Mouse (Mus musculus) liver, adult 2 months (tissue): ENCODE results near the gene Myo1h. TPM values are rescaled to one million over a fixed set of nuclear protein-coding genes. Genes with fewer than 3 reads are reported as not detected.

Source experiments
- DNase-seq: peaks from one replicate; pipeline ENCODE4 v3.0.0-alpha.2; 2011; ENCODE audit warnings: low read depth, low spot score; ENCODE audit errors: extremely low read depth
- H3K27ac ChIP-seq: fragments of 200-500 bp; replicated peaks from 2 replicates; pipeline ENCODE4 v1.5.1; 2012; ENCODE audit warnings: low read depth, mild to moderate bottlenecking, control low read depth, inconsistent platforms, low read length; ENCODE audit not compliant: insufficient read depth
- H3K27me3 ChIP-seq: fragments of 200-500 bp; 2 replicates; pipeline ENCODE4 v1.6.1; 2012; ENCODE audit warnings: mild to moderate bottlenecking, moderate library complexity, low read length, inconsistent platforms; ENCODE audit not compliant: control insufficient read depth, insufficient read depth
- H3K36me3 ChIP-seq: fragments of 200-500 bp; 2 replicates; pipeline ENCODE4 v1.6.1; 2012; ENCODE audit warnings: low read length, inconsistent platforms; ENCODE audit not compliant: control insufficient read depth, insufficient read depth
- H3K4me1 ChIP-seq: fragments of 200-500 bp; 2 replicates; pipeline ENCODE4 v1.6.1; 2011; ENCODE audit warnings: low read length; ENCODE audit not compliant: control insufficient read depth, insufficient read depth
- H3K4me3 ChIP-seq: fragments of 200-500 bp; 2 replicates; pipeline ENCODE4 v1.5.1; 2011; ENCODE audit warnings: low read depth, mild to moderate bottlenecking, control low read depth, low read length, moderate library complexity; ENCODE audit not compliant: insufficient read depth
- H3K79me2 ChIP-seq: fragments of 200-500 bp; 2 replicates; pipeline ENCODE4 v1.6.1; 2012; ENCODE audit warnings: inconsistent platforms, mild to moderate bottlenecking, low read length, moderate library complexity; ENCODE audit not compliant: control insufficient read depth, insufficient read depth
- H3K9ac ChIP-seq: fragments of 200-500 bp; 2 replicates; pipeline ENCODE4 v1.6.1; 2012; ENCODE audit warnings: low read depth, mild to moderate bottlenecking, control low read depth, inconsistent platforms, low read length
- CTCF ChIP-seq: fragments of 200-500 bp; IDR thresholded peaks from 2 replicates; pipeline ENCODE4 v1.5.1; 2011; ENCODE audit warnings: low read depth, low read length, control low read depth
- POLR2A ChIP-seq: fragments of 200-500 bp; IDR thresholded peaks from 2 replicates; pipeline ENCODE4 v1.6.1; 2011; ENCODE audit warnings: low read length, control low read depth; ENCODE audit not compliant: insufficient read depth; ENCODE audit errors: extremely low read depth
- WGBS: fragments of 180-500 bp; shearing (Covaris S2); methylation state at CpG from one replicate; pipeline ENCODE4 v1.1.7; 2018; 5-methylcytosine and 5-hydroxymethylcytosine counted together
- polyA plus RNA-seq: library from polyadenylated mRNA; depleted of rRNA; stranded (reverse); fragments of >200 nt; gene quantifications from 2 replicates; pipeline ENCODE4 v1.2.3, GENCODE M21; 2012; rRNA removed
- total RNA-seq: library from RNA; depleted of rRNA; stranded (reverse); fragments of >200 nt; gene quantifications from 2 replicates; pipeline ENCODE4 v1.2.3, GENCODE M21; 2014; rRNA removed

The Myo1h gene
- total and polyA plus RNA-seq, 2 experiments, result 0.09 TPM; not detected in 1

GRCm38 (mm10) chr5:114412361-114412998 is 123.5 kb downstream of the Myo1h start:
- H3K27me3 ChIP-seq, result no peaks in the 10 kb centered on the region
- 89% methylated on average over 23 of the region's 23 CpGs for WGBS
- H3K4me3 ChIP-seq, result no peak overlapping the region
- H3K4me1 ChIP-seq, result no peaks in the 10 kb centered on the region
- no peak overlapping the region for H3K27ac ChIP-seq
- no peaks in the 10 kb centered on the region for H3K79me2 ChIP-seq
- no peak for DNase-seq
- H3K9ac ChIP-seq, result no peak overlapping the region
- H3K36me3 ChIP-seq, result peaks cover 20% of the 10 kb centered on the region
- TF ChIP-seq CTCF, result no peak
- no peak for TF ChIP-seq POLR2A

DNA sequence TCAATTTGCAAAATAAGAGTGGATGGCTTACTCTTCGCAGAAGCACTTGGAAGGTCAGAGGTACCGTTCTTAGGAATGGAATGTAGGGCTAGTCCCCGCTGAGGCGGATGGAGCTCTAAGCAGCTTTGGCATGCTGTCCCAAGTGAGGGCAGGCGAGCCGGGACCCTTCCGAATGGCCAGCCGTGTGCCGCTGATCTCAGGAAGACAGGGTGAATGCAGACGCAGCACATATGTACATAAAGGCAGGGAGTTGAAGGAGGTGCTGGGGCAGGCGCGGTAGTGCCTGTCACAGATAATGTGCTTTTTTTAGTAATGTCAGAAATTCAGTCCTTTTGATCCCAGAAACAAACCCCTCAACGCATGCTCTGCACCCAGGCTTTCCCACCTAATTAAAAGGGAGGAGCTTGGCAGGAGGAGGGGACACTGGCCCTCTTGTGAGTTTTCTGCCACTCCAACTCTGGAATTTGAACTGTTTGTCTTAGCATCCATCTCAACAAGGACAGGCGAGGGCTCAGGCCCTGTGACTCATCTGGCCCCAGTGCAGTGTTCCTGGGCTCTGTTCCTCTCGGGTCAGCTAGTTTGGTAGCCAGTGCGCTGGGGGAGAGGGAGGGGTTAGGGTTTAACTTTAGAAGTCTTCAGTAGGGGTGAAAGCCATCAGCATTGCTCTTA is 124.2 kb downstream of the Myo1h start:
- Histone ChIP-seq H3K36me3 (peaks cover 16% of the 10 kb centered on the region), H3K27ac (no peak overlapping the region), H3K27me3 (no peaks in the 10 kb centered on the region), H3K4me1 (no peaks in the 10 kb centered on the region), H3K9ac (no peak overlapping the region), H3K79me2 (no peaks in the 10 kb centered on the region), H3K4me3 (no peak overlapping the region)
- WGBS, result 75% methylated on average over 16 of the region's 16 CpGs
- TF ChIP-seq CTCF (no peak), POLR2A (no peak)
- no peak for DNase-seq

Other genes starting within 250 kb of the Myo1h start
- gene Usp30, start 223.7 kb upstream of the Myo1h start, total RNA-seq, result 6.6 and 9.2 TPM in 2 replicates
- gene Usp30, start 223.7 kb upstream of the Myo1h start, polyA plus RNA-seq, result 14.8 and 16.7 TPM in 2 replicates
- gene Svop, start 197.6 kb upstream of the Myo1h start, total RNA-seq, result 0.07 TPM in 1 of 2 replicates, not detected in the other
- gene Svop, start 197.6 kb upstream of the Myo1h start, polyA plus RNA-seq, result not detected in 2 replicates
- gene Alkbh2, start 160.9 kb upstream of the Myo1h start, total RNA-seq, result 3.1 and 5.1 TPM in 2 replicates
- 7.0 and 10.1 TPM in 2 replicates for gene Alkbh2, start 160.9 kb upstream of the Myo1h start, polyA plus RNA-seq
- 2.4 and 4.6 TPM in 2 replicates for gene Ung, start 158.8 kb upstream of the Myo1h start, total RNA-seq
- 5.0 and 5.3 TPM in 2 replicates for gene Ung, start 158.8 kb upstream of the Myo1h start, polyA plus RNA-seq
- 26.8 and 39.4 TPM in 2 replicates for gene Acacb, start 142.6 kb upstream of the Myo1h start, total RNA-seq
- 27.9 and 45.8 TPM in 2 replicates for gene Acacb, start 142.6 kb upstream of the Myo1h start, polyA plus RNA-seq
- not detected in 2 replicates for gene Foxn4, start 15.4 kb upstream of the Myo1h start, total RNA-seq
- gene Foxn4, start 15.4 kb upstream of the Myo1h start, polyA plus RNA-seq, result not detected in 2 replicates
- gene Kctd10, start 91.3 kb downstream of the Myo1h start, total RNA-seq, result 11.4 and 12.8 TPM in 2 replicates
- 14.4 and 15.1 TPM in 2 replicates for gene Kctd10, start 91.3 kb downstream of the Myo1h start, polyA plus RNA-seq
- gene Ube3b, start 91.4 kb downstream of the Myo1h start, total RNA-seq, result 15.8 and 21.2 TPM in 2 replicates
- gene Ube3b, start 91.4 kb downstream of the Myo1h start, polyA plus RNA-seq, result 46.2 and 52.3 TPM in 2 replicates
- gene Mmab, start 154.9 kb downstream of the Myo1h start, total RNA-seq, result 13.2 and 14.5 TPM in 2 replicates
- gene Mmab, start 154.9 kb downstream of the Myo1h start, polyA plus RNA-seq, result 22.2 and 22.4 TPM in 2 replicates
- 36.6 and 39.2 TPM in 2 replicates for gene Mvk, start 155.1 kb downstream of the Myo1h start, total RNA-seq
- 59.5 and 63.0 TPM in 2 replicates for gene Mvk, start 155.1 kb downstream of the Myo1h start, polyA plus RNA-seq